Mouse (Mus musculus) cerebellum, postnatal 36 days (tissue): ENCODE measurements around the gene Myl10.
A peak's percentile ranks its signal among the peaks of the same experiment; 100 is the strongest.
"Not testable (repeated sequence)": the region's sequence is repeated elsewhere in the genome, so short reads cannot be mapped to it uniquely, and the experiment has no call there.

Experiments
- DNase-seq, 2 experiments: peaks; one replicate each; pipeline ENCODE4 v3.0.0; 2021 to 2022; ENCODE audit warnings: mixed read lengths in 2 of 2

Myl10 gene

GRCm38 (mm10) chr5:136706803-136707202, 13.9 kb downstream of the Myl10 start:
- DNase-seq = peak; percentile 57 to 62

DNA sequence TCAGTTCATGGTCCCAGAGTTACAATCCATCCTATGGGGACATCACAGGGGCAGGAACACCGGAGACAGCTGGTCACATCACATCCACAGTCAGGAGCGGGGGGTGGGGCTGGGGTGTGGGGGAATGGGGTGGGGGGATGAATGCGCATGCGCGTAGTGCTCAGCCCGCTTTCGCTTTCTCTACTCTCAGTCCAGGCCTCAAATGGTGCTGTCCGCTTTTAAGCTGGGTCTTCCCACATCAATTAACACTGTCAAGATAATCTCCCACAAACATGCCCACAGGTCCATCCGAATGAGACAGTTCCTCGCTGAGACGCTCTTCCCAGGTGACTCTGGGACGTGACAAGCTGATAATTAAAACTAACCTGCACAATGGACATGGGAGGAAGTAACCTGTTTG, 15.2 kb downstream of the Myl10 start:
- DNase-seq = no peak

GRCm38 (mm10) chr5:136710742-136711141, 17.8 kb downstream of the Myl10 start:
- peak in 1 of 2 experiments; percentile 16 for DNase-seq

GRCm38 (mm10) chr5:136714232-136714875, 21.4 kb downstream of the Myl10 start:
- DNase-seq = peak; percentile 42 to 65

DNA sequence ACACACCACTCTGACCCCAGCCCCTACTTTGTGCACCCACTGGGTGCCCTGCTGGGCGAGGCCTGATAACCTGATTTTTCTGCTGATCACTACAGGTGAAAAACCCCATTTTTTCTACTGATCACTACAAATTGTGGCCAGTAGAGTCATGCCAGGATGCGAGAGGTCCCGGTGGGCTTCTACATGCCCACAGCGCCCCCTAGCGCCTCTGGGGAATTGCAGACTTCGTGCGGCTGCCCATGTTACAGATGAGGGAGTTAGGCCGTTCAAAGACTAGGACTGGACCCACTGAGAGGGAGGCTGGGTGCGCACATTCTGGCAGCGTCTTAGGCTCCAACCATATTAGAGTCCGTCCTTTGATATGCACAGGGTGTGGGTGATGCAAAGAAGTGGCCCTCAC, 21.9 kb downstream of the Myl10 start:
- DNase-seq = peak; percentile 48 to 50

- no peak for DNase-seq
Measured at GRCm38 (mm10) chr5:136716696-136717572, 24.0 kb downstream of the Myl10 start.

DNA sequence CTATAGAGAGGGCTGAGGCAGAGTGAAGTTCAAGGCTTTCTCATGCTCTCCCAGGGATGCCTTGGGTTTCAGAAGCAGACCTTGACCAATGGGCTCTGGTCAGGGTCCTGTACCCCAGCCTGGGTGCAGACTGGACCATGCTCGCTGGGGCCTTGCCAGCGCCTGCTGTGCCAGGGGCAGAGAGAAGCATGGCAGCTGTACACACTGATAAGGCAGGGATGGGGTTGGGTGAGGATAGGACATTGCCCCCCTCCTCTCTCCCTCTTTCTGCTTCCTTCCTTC, 24.6 kb downstream of the Myl10 start:
- DNase-seq = no peak

DNA sequence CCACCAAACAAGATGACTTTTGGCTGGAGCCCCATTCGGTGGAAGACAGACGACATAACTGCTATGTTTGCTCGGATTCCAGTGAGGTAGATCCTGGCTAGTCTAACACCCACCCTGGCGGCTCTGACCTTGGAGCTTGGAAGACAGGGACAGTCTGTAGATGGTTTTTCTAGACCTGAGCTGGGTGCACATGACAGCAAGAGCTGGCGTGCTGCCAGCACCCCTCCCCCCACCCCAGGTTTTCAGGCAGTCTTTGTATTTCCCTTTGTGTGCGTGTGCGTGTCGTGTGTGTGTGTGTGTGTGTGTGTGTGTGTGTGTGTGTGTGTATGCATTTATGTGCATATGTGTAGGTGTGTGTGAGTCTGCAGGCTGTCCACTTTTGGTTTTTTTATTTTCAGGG, 25.7 kb downstream of the Myl10 start:
- no peak for DNase-seq

- no peak for DNase-seq
Measured at GRCm38 (mm10) chr5:136721596-136721995, 28.6 kb downstream of the Myl10 start.

DNA sequence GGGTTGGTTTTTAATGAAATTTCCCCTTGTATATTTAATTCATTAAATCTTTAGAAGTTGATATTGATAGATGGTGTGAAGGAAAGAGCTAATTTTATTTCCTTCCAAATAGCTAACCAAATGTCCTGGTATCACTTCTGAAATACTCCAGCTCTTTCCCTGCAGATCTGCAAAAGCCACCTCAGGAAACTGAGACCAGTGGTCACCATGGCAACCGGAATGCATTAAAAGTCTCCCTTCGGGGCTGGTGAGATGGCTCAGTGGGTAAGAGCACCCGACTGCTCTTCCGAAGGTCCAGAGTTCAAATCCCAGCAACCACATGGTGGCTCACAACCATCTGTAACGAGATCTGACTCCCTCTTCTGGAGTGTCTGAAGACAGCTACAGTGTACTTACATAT, 33.3 kb downstream of the Myl10 start:
- DNase-seq = not testable (repeated sequence)

- no peak for DNase-seq
Measured at GRCm38 (mm10) chr5:136738918-136739317, 46.0 kb downstream of the Myl10 start.

- no peak for DNase-seq
Measured at GRCm38 (mm10) chr5:136746596-136746995, 53.6 kb downstream of the Myl10 start.
